Mouse (Mus musculus) forebrain, embryonic 15.5 days (tissue): ENCODE data around the gene Dnah7a. TPM values are rescaled to one million over a fixed set of nuclear protein-coding genes. Genes with fewer than 3 reads are reported as not detected.

Experiments used
- microRNA-seq: library from miRNA; unstranded; fragments of <30 nt; microRNA quantifications from one replicate; pipeline ENCODE4, GENCODE M21; 2016
- polyA plus RNA-seq: library from polyadenylated mRNA; unstranded; fragments of >200 nt; fragmentation: Nextera tagmentation; extraction: Ambion mirVana; gene quantifications from 2 replicates; pipeline ENCODE4 v1.2.1, GENCODE M21; 2015

The Dnah7a gene
- polyA plus RNA-seq, 1 experiment from 2014 or later: 7.8 TPM

Small RNA genes within 50 kb of the gene (microRNA-seq; reads per million reads assigned to microRNA genes)
- not detected for gene Gm25240

Other genes starting within 250 kb of the Dnah7a start
- gene Stk17b, start 78.4 kb upstream of the Dnah7a start, polyA plus RNA-seq: 5.4 and 5.9 TPM in 2 replicates